Comparison of ENCODE assay signal across 8 mouse cellular contexts in genomic region chr11:59838426-59838825, GRCm38 (mm10). TPM values are rescaled to one million over a fixed set of nuclear protein-coding genes. Genes with fewer than 3 reads are reported as not detected.
DNase-seq lines count a peak whose midpoint lies in the region; ATAC-seq and TF ChIP-seq lines count a peak whose summit lies in the region.

No protein-coding gene starts in this region.

- H3K27me3 ChIP-seq in heart, embryonic 12.5 days (replicated peaks), result no peaks in the 10 kb centered on the region
- no peaks in the 10 kb centered on the region for H3K27me3 ChIP-seq in E14TG2a.4 (ENCODE audit: insufficient read depth, low read length)
- H3K27me3 ChIP-seq in forebrain, embryonic 15.5 days, result no peaks in the 10 kb centered on the region
- no peaks in the 10 kb centered on the region for H3K27me3 ChIP-seq in liver, embryonic 15.5 days

- 65% methylated on average over 4 of the region's 4 CpGs for WGBS in heart, embryonic 12.5 days
- 61% methylated on average over 4 of the region's 4 CpGs for WGBS in forebrain, embryonic 15.5 days
- WGBS in liver, embryonic 15.5 days (ENCODE audit: insufficient replicate concordance), result 52% methylated on average over 4 of the region's 4 CpGs

- intact Hi-C loops in left cerebral cortex, postnatal 36 days (cut with DNase I), result no loop called here

- peak overlapping the region; percentile 92 for H3K9ac ChIP-seq in heart, embryonic 12.5 days
- peak overlapping the region; percentile 85 for H3K9ac ChIP-seq in forebrain, embryonic 15.5 days (replicated peaks)
- H3K9ac ChIP-seq in liver, embryonic 15.5 days, result peak overlapping the region; percentile 90

- no peaks in the 10 kb centered on the region for H3K9me3 ChIP-seq in heart, embryonic 12.5 days (replicated peaks)
- H3K9me3 ChIP-seq in E14TG2a.4 (ENCODE audit: low read length), result no peaks in the 10 kb centered on the region
- no peaks in the 10 kb centered on the region for H3K9me3 ChIP-seq in forebrain, embryonic 15.5 days
- H3K9me3 ChIP-seq in liver, embryonic 15.5 days (replicated peaks), result no peaks in the 10 kb centered on the region

- TF ChIP-seq CTCF in E14TG2a.4 (conservative IDR thresholded peaks at IDR 0.05; ENCODE audit: low read length), result no peak

- peaks cover 18% of the 10 kb centered on the region for H3K4me1 ChIP-seq in heart, embryonic 12.5 days (replicated peaks)
- peaks cover 27% of the 10 kb centered on the region for H3K4me1 ChIP-seq in E14TG2a.4 (replicated peaks; ENCODE audit: low read depth, low read length)
- peaks cover 23% of the 10 kb centered on the region for H3K4me1 ChIP-seq in forebrain, embryonic 15.5 days
- peaks cover 31% of the 10 kb centered on the region for H3K4me1 ChIP-seq in liver, embryonic 15.5 days (replicated peaks)

- peak overlapping the region; percentile 91 for H3K4me3 ChIP-seq in heart, embryonic 12.5 days
- peak overlapping the region; percentile 99 for H3K4me3 ChIP-seq in E14TG2a.4 (replicated peaks; ENCODE audit: low read length)
- H3K4me3 ChIP-seq in forebrain, embryonic 15.5 days, result peak overlapping the region; percentile 83
- H3K4me3 ChIP-seq in liver, embryonic 15.5 days (replicated peaks), result peak overlapping the region; percentile 95

- H3K4me2 ChIP-seq in heart, embryonic 12.5 days, result peak overlapping the region; percentile 72
- H3K4me2 ChIP-seq in forebrain, embryonic 15.5 days (replicated peaks), result peak overlapping the region; percentile 54
- H3K4me2 ChIP-seq in liver, embryonic 15.5 days, result peak overlapping the region; percentile 67

- no peak for ATAC-seq in heart, embryonic 12.5 days (ENCODE audit: insufficient number of reproducible peaks, low FRiP score)
- no peak for ATAC-seq in forebrain, embryonic 15.5 days (replicated peaks)
- no peak for ATAC-seq in liver, embryonic 15.5 days (ENCODE audit: insufficient read depth)

- peaks cover 29% of the 10 kb centered on the region for H3K36me3 ChIP-seq in heart, embryonic 12.5 days
- H3K36me3 ChIP-seq in E14TG2a.4 (ENCODE audit: insufficient read depth, low read length), result peaks cover 48% of the 10 kb centered on the region
- peaks cover 31% of the 10 kb centered on the region for H3K36me3 ChIP-seq in forebrain, embryonic 15.5 days
- H3K36me3 ChIP-seq in liver, embryonic 15.5 days (replicated peaks), result peaks cover 32% of the 10 kb centered on the region

- H3K27ac ChIP-seq in heart, embryonic 12.5 days (ENCODE audit: poor library complexity, severe bottlenecking), result no peak overlapping the region
- H3K27ac ChIP-seq in forebrain, embryonic 15.5 days (replicated peaks), result no peak overlapping the region
- no peak overlapping the region for H3K27ac ChIP-seq in liver, embryonic 15.5 days (replicated peaks)

- DNase-seq in heart, adult 9 months (ENCODE audit: low spot score in 2 of 2), result no peak
- DNase-seq in right cerebral cortex, postnatal 14 days, result no peak
- DNase-seq in adrenal gland, postnatal 36 days, result no peak
- DNase-seq in left cerebral cortex, postnatal 36 days (ENCODE audit: low spot score in 2 of 2), result no peak

RNA-seq across cellular contexts. Expression of gene Nt5m, which starts 0.8 kb away (rescaled TPM):
- polyA plus RNA-seq in heart, embryonic 12.5 days (2016; fragmentation: Nextera tagmentation; extraction: Ambion mirVana), result 35.7 and 36.2 TPM in 2 replicates
- polyA plus RNA-seq in forebrain, embryonic 15.5 days (2015; fragmentation: Nextera tagmentation; extraction: Ambion mirVana), result 54.0 and 58.4 TPM in 2 replicates
- polyA plus RNA-seq in liver, embryonic 15.5 days (2015; fragmentation: Nextera tagmentation; extraction: Ambion mirVana), result 13.7 and 16.0 TPM in 2 replicates
- total RNA-seq in adrenal gland, postnatal 36 days (2021), result 10 to 100 TPM; 24.4 to 29.7 TPM
- 10 to 100 TPM; 53.6 to 59.0 TPM for total RNA-seq in left cerebral cortex, postnatal 36 days (2021)

RNA-seq across cellular contexts. Expression of gene Cops3, which starts 1.2 kb away (rescaled TPM):
- polyA plus RNA-seq in heart, embryonic 12.5 days (2016; fragmentation: Nextera tagmentation; extraction: Ambion mirVana), result 158 and 163 TPM in 2 replicates
- 205 and 208 TPM in 2 replicates for polyA plus RNA-seq in forebrain, embryonic 15.5 days (2015; fragmentation: Nextera tagmentation; extraction: Ambion mirVana)
- 86.6 and 89.6 TPM in 2 replicates for polyA plus RNA-seq in liver, embryonic 15.5 days (2015; fragmentation: Nextera tagmentation; extraction: Ambion mirVana)
- total RNA-seq in adrenal gland, postnatal 36 days (2021), result 100 to 1,000 TPM in 1 of 2 experiments, 10 to 100 TPM in 1; 85.2 to 108 TPM
- 10 to 100 TPM; 64.3 to 70.6 TPM for total RNA-seq in left cerebral cortex, postnatal 36 days (2021)

RNA-seq across cellular contexts. Expression of gene Flcn, which starts 28.6 kb away (rescaled TPM):
- polyA plus RNA-seq in heart, embryonic 12.5 days (2016; fragmentation: Nextera tagmentation; extraction: Ambion mirVana), result 25.1 and 26.5 TPM in 2 replicates
- polyA plus RNA-seq in forebrain, embryonic 15.5 days (2015; fragmentation: Nextera tagmentation; extraction: Ambion mirVana), result 44.6 and 45.9 TPM in 2 replicates
- 13.6 and 15.8 TPM in 2 replicates for polyA plus RNA-seq in liver, embryonic 15.5 days (2015; fragmentation: Nextera tagmentation; extraction: Ambion mirVana)
- total RNA-seq in adrenal gland, postnatal 36 days (2021), result 100 to 1,000 TPM in 1 of 2 experiments, 10 to 100 TPM in 1; 46.9 to 101 TPM
- total RNA-seq in left cerebral cortex, postnatal 36 days (2021), result 10 to 100 TPM; 48.6 to 48.9 TPM

RNA-seq across cellular contexts. Expression of gene Pld6, which starts 51.0 kb away (rescaled TPM):
- 3.9 and 4.6 TPM in 2 replicates for polyA plus RNA-seq in heart, embryonic 12.5 days (2016; fragmentation: Nextera tagmentation; extraction: Ambion mirVana)
- 3.6 and 4.0 TPM in 2 replicates for polyA plus RNA-seq in forebrain, embryonic 15.5 days (2015; fragmentation: Nextera tagmentation; extraction: Ambion mirVana)
- 2.3 and 2.7 TPM in 2 replicates for polyA plus RNA-seq in liver, embryonic 15.5 days (2015; fragmentation: Nextera tagmentation; extraction: Ambion mirVana)
- 1 to 10 TPM; 1.7 to 2.9 TPM for total RNA-seq in adrenal gland, postnatal 36 days (2021)
- total RNA-seq in left cerebral cortex, postnatal 36 days (2021), result 1 to 10 TPM in 1 of 2 experiments, under 1 TPM in 1; 0.81 to 1.1 TPM
